Mouse (Mus musculus): Measurements from ENCODE around the gene Prdx3. TPM values are rescaled to one million over a fixed set of nuclear protein-coding genes. Genes with fewer than 3 reads are reported as not detected.
A peak's percentile ranks its signal among the peaks of the same experiment; 100 is the strongest.

Prdx3 gene
- 99.1 and 103 TPM in 2 replicates for polyA plus RNA-seq (2016; fragmentation: Nextera tagmentation; extraction: Ambion mirVana)

- 0% methylated on average over 28 of the region's 28 CpGs for WGBS
- H3K36me3 ChIP-seq: peaks cover 9% of the 10 kb centered on the region
- ATAC-seq (ENCODE audit: low FRiP score, low read depth): peak; percentile 99
- H3K4me2 ChIP-seq (replicated peaks): peak within 1 kb of the TSS; percentile 69
- H3K9ac ChIP-seq (replicated peaks): peak within 1 kb of the TSS; percentile 68
- H3K9me3 ChIP-seq: no peaks in the 10 kb centered on the region
- H3K27ac ChIP-seq (replicated peaks): peak within 1 kb of the TSS; percentile 67
- H3K4me1 ChIP-seq: peaks cover 14% of the 10 kb centered on the region
- H3K4me3 ChIP-seq: peak within 1 kb of the TSS; percentile 67
- H3K27me3 ChIP-seq: no peaks in the 10 kb centered on the region
Observed at GRCm38 (mm10) chr19:60874064-60874694, at the start of gene Prdx3. Prdx3 (minus strand) TSS chr19:60874556.

- no peaks in the 10 kb centered on the region for H3K27me3 ChIP-seq
- WGBS: 92% methylated on average over 6 of the region's 6 CpGs
- H3K4me2 ChIP-seq (replicated peaks): no peak overlapping the region
Observed at GRCm38 (mm10) chr19:60916869-60917570, 42.7 kb upstream of the Prdx3 start.

GRCm38 (mm10) chr19:60915862-60916261, 41.5 kb upstream of the Prdx3 start:
- H3K27ac ChIP-seq (replicated peaks): no peak overlapping the region
- no peaks in the 10 kb centered on the region for H3K4me1 ChIP-seq
- 90% methylated on average over 3 of the region's 3 CpGs for WGBS
- H3K9ac ChIP-seq (replicated peaks): no peak overlapping the region
- H3K4me3 ChIP-seq: no peak overlapping the region
- H3K27me3 ChIP-seq: no peaks in the 10 kb centered on the region
- H3K36me3 ChIP-seq: no peaks in the 10 kb centered on the region
- ATAC-seq (ENCODE audit: low FRiP score, low read depth): no peak
- H3K9me3 ChIP-seq: no peaks in the 10 kb centered on the region
- no peak overlapping the region for H3K4me2 ChIP-seq (replicated peaks)

More at GRCm38 (mm10) chr19:60916869-60917570, 42.7 kb upstream of the Prdx3 start:
- Histone ChIP-seq H3K9me3 (no peaks in the 10 kb centered on the region), H3K27ac (replicated peaks) (no peak overlapping the region), H3K4me1 (no peaks in the 10 kb centered on the region), H3K9ac (replicated peaks) (no peak overlapping the region), H3K36me3 (no peaks in the 10 kb centered on the region), H3K4me3 (no peak overlapping the region)
- no peak for ATAC-seq (ENCODE audit: low FRiP score, low read depth)

GRCm38 (mm10) chr19:60915236-60915635, 40.9 kb upstream of the Prdx3 start:
- no peaks in the 10 kb centered on the region for H3K9me3 ChIP-seq
- H3K4me3 ChIP-seq: no peak overlapping the region
- H3K4me1 ChIP-seq: no peaks in the 10 kb centered on the region
- H3K36me3 ChIP-seq: no peaks in the 10 kb centered on the region
- WGBS: 84% methylated on average over 4 of the region's 4 CpGs
- H3K27me3 ChIP-seq: no peaks in the 10 kb centered on the region
- no peak for ATAC-seq (ENCODE audit: low FRiP score, low read depth)
- H3K27ac ChIP-seq (replicated peaks): no peak overlapping the region
- no peak overlapping the region for H3K4me2 ChIP-seq (replicated peaks)
- H3K9ac ChIP-seq (replicated peaks): no peak overlapping the region

- no peaks in the 10 kb centered on the region for H3K9me3 ChIP-seq
- H3K27me3 ChIP-seq: no peaks in the 10 kb centered on the region
- WGBS: 83% methylated on average over 2 of the region's 2 CpGs
- no peak overlapping the region for H3K9ac ChIP-seq (replicated peaks)
- no peak overlapping the region for H3K4me3 ChIP-seq
- H3K27ac ChIP-seq (replicated peaks): no peak overlapping the region
- no peak for ATAC-seq (ENCODE audit: low FRiP score, low read depth)
- no peak overlapping the region for H3K4me2 ChIP-seq (replicated peaks)
- H3K36me3 ChIP-seq: no peaks in the 10 kb centered on the region
- H3K4me1 ChIP-seq: no peaks in the 10 kb centered on the region
Observed at GRCm38 (mm10) chr19:60911653-60912052, 37.3 kb upstream of the Prdx3 start.

GRCm38 (mm10) chr19:60910304-60910703, 35.9 kb upstream of the Prdx3 start:
- no peak for ATAC-seq (ENCODE audit: low FRiP score, low read depth)

GRCm38 (mm10) chr19:60905477-60905876, 31.1 kb upstream of the Prdx3 start:
- H3K36me3 ChIP-seq: no peaks in the 10 kb centered on the region
- WGBS: 87% methylated on average over 5 of the region's 5 CpGs
- H3K27ac ChIP-seq (replicated peaks): no peak overlapping the region
- no peaks in the 10 kb centered on the region for H3K9me3 ChIP-seq
- H3K27me3 ChIP-seq: no peaks in the 10 kb centered on the region
- no peak overlapping the region for H3K4me3 ChIP-seq
- no peak for ATAC-seq (ENCODE audit: low FRiP score, low read depth)
- H3K4me2 ChIP-seq (replicated peaks): no peak overlapping the region
- no peaks in the 10 kb centered on the region for H3K4me1 ChIP-seq
- H3K9ac ChIP-seq (replicated peaks): no peak overlapping the region

More at GRCm38 (mm10) chr19:60910304-60910703, 35.9 kb upstream of the Prdx3 start:
- H3K27ac ChIP-seq (replicated peaks): no peak overlapping the region
- no peak overlapping the region for H3K4me3 ChIP-seq
- no peak overlapping the region for H3K4me2 ChIP-seq (replicated peaks)
- no peaks in the 10 kb centered on the region for H3K36me3 ChIP-seq
- H3K9ac ChIP-seq (replicated peaks): no peak overlapping the region
- no peaks in the 10 kb centered on the region for H3K4me1 ChIP-seq
- no peaks in the 10 kb centered on the region for H3K9me3 ChIP-seq
- no peaks in the 10 kb centered on the region for H3K27me3 ChIP-seq

- no peak overlapping the region for H3K4me3 ChIP-seq
- H3K4me2 ChIP-seq (replicated peaks): no peak overlapping the region
- no peak overlapping the region for H3K9ac ChIP-seq (replicated peaks)
- WGBS: 81% methylated on average over 1 of the region's 1 CpGs
- no peaks in the 10 kb centered on the region for H3K4me1 ChIP-seq
- no peak for ATAC-seq (ENCODE audit: low FRiP score, low read depth)
- H3K36me3 ChIP-seq: no peaks in the 10 kb centered on the region
- no peak overlapping the region for H3K27ac ChIP-seq (replicated peaks)
- no peaks in the 10 kb centered on the region for H3K9me3 ChIP-seq
- H3K27me3 ChIP-seq: no peaks in the 10 kb centered on the region
Observed at GRCm38 (mm10) chr19:60903971-60904370, 29.6 kb upstream of the Prdx3 start.

GRCm38 (mm10) chr19:60903139-60903538, 28.8 kb upstream of the Prdx3 start:
- no peaks in the 10 kb centered on the region for H3K36me3 ChIP-seq
- no peak overlapping the region for H3K4me2 ChIP-seq (replicated peaks)
- no peaks in the 10 kb centered on the region for H3K4me1 ChIP-seq
- H3K4me3 ChIP-seq: no peak overlapping the region
- no peak overlapping the region for H3K27ac ChIP-seq (replicated peaks)
- no peak overlapping the region for H3K9ac ChIP-seq (replicated peaks)
- H3K27me3 ChIP-seq: no peaks in the 10 kb centered on the region
- no peaks in the 10 kb centered on the region for H3K9me3 ChIP-seq
- 89% methylated on average over 1 of the region's 1 CpGs for WGBS
- ATAC-seq (ENCODE audit: low FRiP score, low read depth): no peak

GRCm38 (mm10) chr19:60895251-60895880, 21.0 kb upstream of the Prdx3 start:
- H3K9me3 ChIP-seq: no peaks in the 10 kb centered on the region
- H3K9ac ChIP-seq (replicated peaks): no peak overlapping the region
- no peak for ATAC-seq (ENCODE audit: low FRiP score, low read depth)
- WGBS: 20% methylated on average over 3 of the region's 3 CpGs
- H3K36me3 ChIP-seq: no peaks in the 10 kb centered on the region
- peaks cover 11% of the 10 kb centered on the region for H3K4me1 ChIP-seq
- H3K4me2 ChIP-seq (replicated peaks): no peak overlapping the region
- no peak overlapping the region for H3K4me3 ChIP-seq
- no peaks in the 10 kb centered on the region for H3K27me3 ChIP-seq
- no peak overlapping the region for H3K27ac ChIP-seq (replicated peaks)

GRCm38 (mm10) chr19:60891934-60892547, 17.7 kb upstream of the Prdx3 start:
- Histone ChIP-seq H3K9ac (replicated peaks) (0 out of 2 replicates have a peak overlapping the region, but pooled peaks have one; percentile 2), H3K27ac (replicated peaks) (no peak overlapping the region), H3K9me3 (no peaks in the 10 kb centered on the region), H3K4me3 (no peak overlapping the region), H3K36me3 (no peaks in the 10 kb centered on the region), H3K27me3 (no peaks in the 10 kb centered on the region), H3K4me2 (replicated peaks) (peak overlapping the region; percentile 71), H3K4me1 (peaks cover 18% of the 10 kb centered on the region)
- 33% methylated on average over 1 of the region's 1 CpGs for WGBS
- ATAC-seq (ENCODE audit: low FRiP score, low read depth): no peak

- peak overlapping the region; percentile 81 for H3K4me3 ChIP-seq
- no peaks in the 10 kb centered on the region for H3K9me3 ChIP-seq
- H3K27ac ChIP-seq (replicated peaks): no peak overlapping the region
- ATAC-seq (ENCODE audit: low FRiP score, low read depth): no peak
- H3K4me1 ChIP-seq: peaks cover 18% of the 10 kb centered on the region
- WGBS: 10% methylated on average over 4 of the region's 5 CpGs
- no peaks in the 10 kb centered on the region for H3K27me3 ChIP-seq
- H3K36me3 ChIP-seq: no peaks in the 10 kb centered on the region
- peak overlapping the region; percentile 86 for H3K9ac ChIP-seq (replicated peaks)
- H3K4me2 ChIP-seq (replicated peaks): peak overlapping the region; percentile 71
Observed at GRCm38 (mm10) chr19:60891123-60891470, 16.7 kb upstream of the Prdx3 start.
